Mouse (Mus musculus) stomach, postnatal 0 days (tissue): Measurements from ENCODE around the gene Olfr160.

ENCODE experiments used
- CTCF ChIP-seq: IDR thresholded peaks from 2 replicates; pipeline ENCODE4 v1.5.1; 2016; ENCODE audit warnings: antibody characterized with exemption, low read depth, mild to moderate bottlenecking, moderate library complexity
- EP300 ChIP-seq: optimal IDR thresholded peaks from 2 replicates; pipeline ENCODE3; 2016; ENCODE audit warnings: antibody characterized with exemption

DNA sequence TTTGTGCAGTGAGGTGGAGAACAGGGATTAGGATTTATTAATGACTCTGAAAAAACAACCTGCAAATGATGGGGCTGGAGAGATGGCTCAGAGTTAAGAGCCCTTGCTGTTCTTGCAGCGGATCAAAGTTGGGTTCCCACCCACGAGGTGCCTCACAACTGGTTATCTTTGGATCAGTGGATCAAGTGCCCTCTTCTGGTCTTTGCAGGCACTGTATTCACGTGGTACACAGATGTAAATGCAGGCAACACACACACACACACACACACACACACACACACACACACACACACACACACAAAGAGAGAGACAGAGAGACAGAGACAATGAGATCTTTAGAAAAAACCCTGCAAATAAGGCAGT is 28.1 kb downstream of the Olfr160 start:
- TF ChIP-seq CTCF (peak; percentile 7; the same call in 1 of the 2 replicates), EP300 (no peak)
